Mouse (Mus musculus): ENCODE results near the gene Nrn1l. TPM values are rescaled to one million over a fixed set of nuclear protein-coding genes. Genes with fewer than 3 reads are reported as not detected.

The Nrn1l gene
- polyA plus RNA-seq, 1 experiment = 1.2 TPM

GRCm38 (mm10) chr8:105880754-105881520 lies 12.4 kb upstream of the Nrn1l start, which contains the start of gene Edc4:
Gene Edc4 (plus strand): TSS chr8:105880881.
- peak; percentile 67 for DNase-seq (ENCODE audit: low read depth, low spot score)
- under 1% methylated on average over 45 of the region's 45 CpGs for WGBS

DNA sequence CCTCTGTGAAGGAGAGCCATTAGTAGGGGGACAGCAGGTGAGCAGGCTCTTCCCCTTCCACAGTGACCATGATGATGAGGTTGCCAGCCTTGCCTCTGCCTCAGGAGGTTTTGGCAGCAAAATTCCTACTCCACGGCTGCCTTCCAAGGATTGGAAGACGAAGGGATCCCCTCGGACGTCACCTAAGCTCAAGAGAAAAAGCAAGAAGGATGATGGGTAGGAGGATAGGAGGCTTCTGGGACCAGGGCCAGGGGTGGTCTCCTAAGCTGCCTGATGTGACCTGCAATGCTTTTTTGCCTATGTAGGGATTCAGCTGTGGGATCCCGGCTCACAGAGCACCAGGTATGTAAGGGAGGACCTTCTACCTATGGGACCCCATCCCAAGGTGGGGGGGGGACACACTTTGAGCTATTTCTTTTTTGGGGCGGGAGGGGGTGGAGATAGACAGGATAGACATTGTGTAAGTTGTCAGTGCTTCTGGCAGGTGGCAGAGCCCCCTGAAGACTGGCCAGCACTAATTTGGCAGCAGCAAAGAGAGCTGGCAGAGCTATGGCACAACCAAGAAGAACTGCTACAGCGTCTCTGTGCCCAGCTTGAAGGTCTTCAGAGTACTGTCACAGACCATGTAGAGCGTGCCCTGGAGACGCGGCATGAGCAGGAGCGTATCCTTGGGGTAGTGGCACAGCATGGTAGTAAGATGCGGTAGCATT lies 3.5 kb upstream of the Nrn1l start:
- no peak for DNase-seq (ENCODE audit: low read depth, low spot score)
- WGBS = 97% methylated on average over 12 of the region's 12 CpGs

DNA sequence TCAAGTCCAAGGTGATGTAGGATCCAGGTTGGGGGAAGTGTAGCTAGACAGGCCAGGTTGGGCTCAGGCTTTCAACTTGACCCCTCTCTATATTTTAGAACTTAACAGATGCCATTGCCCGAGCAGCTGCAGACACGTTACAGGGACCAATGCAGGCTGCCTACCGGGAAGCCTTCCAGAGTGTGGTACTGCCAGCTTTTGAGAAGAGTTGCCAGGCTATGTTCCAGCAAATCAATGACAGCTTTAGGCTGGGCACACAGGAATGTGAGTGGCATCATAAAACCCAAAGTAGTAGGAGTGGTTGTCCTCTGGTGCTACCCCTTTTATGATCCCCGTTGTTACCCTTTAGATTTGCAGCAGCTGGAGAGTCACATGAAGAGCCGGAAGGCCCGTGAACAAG lies 2.5 kb upstream of the Nrn1l start:
- WGBS = 69% methylated on average over 6 of the region's 6 CpGs
- no peak for DNase-seq (ENCODE audit: low read depth, low spot score)

GRCm38 (mm10) chr8:105892432-105892831 lies 935 bp upstream of the Nrn1l start:
- DNase-seq (ENCODE audit: low read depth, low spot score) = no peak
- WGBS = 80% methylated on average over 6 of the region's 6 CpGs

DNA sequence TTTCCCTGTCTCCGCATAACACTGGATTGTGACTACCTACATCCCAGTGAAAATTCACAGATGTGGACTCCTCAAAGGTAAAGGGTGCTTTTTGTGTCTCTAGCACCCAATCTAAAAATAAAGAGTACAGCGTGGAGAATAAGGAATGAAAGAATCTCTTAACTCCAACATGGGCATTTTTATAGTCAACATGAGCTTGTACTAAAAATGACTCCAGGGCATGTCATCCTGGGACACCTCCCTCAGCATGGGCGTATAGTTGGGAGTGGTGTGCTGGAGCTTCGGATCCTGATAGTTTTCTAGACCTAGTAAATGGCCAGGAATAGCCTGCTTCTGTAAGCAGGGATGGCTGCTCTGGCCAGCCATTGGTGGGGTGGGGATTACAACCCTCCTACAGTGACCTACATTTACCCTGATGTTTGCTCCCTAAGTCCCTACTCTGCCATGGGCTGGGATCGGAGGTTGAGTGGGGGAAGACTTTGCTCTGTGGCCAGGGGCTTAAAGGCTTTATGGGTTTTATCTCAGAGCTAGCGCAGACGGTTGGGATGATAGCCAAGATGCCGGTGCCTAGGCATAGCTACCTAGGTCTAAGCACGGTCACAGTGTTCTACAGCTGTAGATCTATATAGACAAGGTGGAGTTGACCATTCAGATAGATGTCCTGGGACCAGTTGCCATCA lies 4.6 kb downstream of the Nrn1l start:
- 54% methylated on average over 9 of the region's 9 CpGs for WGBS
- no peak for DNase-seq (ENCODE audit: low read depth, low spot score)

GRCm38 (mm10) chr8:105900180-105900940 lies 7.0 kb downstream of the Nrn1l start, which contains the start of gene Pskh1:
Gene Pskh1 (plus strand): TSS chr8:105900441.
- WGBS = under 1% methylated on average over 68 of the region's 68 CpGs
- DNase-seq (ENCODE audit: low read depth, low spot score) = peak; percentile 57

DNA sequence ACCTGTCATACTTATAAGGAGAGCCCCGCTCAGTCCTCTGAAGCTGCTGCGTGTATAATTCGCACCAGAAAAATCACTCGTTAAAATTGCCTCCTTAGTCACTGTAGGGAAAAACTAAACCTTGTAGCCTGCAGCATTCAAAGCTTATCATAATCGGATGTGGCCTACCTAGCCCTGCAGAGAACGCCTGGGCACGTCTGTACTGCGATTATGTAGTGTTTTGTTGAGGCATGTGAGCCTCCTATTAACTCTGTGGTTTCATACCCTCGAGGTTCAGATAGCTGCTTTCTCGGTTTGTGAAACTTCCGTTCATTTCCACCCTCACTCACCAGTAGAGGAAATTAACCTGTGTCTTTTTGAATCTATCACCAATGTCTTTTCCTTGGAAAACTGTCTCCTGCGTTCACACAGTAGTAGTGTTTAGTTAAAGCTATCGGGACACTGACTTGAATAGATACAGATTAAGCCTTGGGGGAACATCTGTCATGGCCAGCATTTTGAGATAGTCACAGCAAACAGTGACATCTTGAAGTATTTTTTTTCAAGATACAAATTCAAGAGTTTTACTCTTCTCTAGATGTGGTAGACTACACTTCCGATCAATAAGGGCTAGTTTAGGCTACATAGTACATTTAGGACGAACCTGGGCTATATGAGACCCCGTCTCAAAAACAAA lies 7.7 kb downstream of the Nrn1l start:
- 23% methylated on average over 16 of the region's 16 CpGs for WGBS
- no peak for DNase-seq (ENCODE audit: low read depth, low spot score)

- WGBS = 71% methylated on average over 3 of the region's 3 CpGs
- no peak for DNase-seq (ENCODE audit: low read depth, low spot score)
Measured at GRCm38 (mm10) chr8:105919390-105919789, 26.0 kb downstream of the Nrn1l start.

GRCm38 (mm10) chr8:105925123-105925522 lies 31.8 kb downstream of the Nrn1l start:
- 83% methylated on average over 3 of the region's 3 CpGs for WGBS

GRCm38 (mm10) chr8:105930602-105931001 lies 37.2 kb downstream of the Nrn1l start:
- WGBS = 29% methylated on average over 8 of the region's 8 CpGs
- DNase-seq (ENCODE audit: low read depth, low spot score) = no peak

More at GRCm38 (mm10) chr8:105925123-105925522, 31.8 kb downstream of the Nrn1l start:
- DNase-seq (ENCODE audit: low read depth, low spot score) = no peak

DNA sequence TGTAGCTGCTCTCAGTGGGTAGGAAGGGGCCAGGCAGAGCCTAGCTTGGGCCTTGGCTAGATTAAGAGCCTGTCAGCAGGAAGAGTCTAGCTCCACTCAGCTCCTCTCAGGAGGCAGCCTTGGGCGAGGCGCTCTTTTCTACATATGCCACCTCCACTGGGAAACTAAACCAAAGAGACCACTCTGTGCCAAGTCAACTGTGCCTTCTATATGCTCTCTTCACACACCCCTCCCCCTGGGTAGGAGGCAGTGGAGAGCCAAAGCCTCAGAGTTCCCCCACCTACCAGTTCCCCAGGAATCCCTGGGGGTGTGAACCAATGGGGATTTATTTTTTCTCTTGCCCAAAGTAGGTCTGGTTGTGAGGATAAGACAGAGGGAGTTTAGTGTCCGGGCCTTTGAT lies 37.9 kb downstream of the Nrn1l start:
- no peak for DNase-seq (ENCODE audit: low read depth, low spot score)
- WGBS = 97% methylated on average over 3 of the region's 3 CpGs

DNA sequence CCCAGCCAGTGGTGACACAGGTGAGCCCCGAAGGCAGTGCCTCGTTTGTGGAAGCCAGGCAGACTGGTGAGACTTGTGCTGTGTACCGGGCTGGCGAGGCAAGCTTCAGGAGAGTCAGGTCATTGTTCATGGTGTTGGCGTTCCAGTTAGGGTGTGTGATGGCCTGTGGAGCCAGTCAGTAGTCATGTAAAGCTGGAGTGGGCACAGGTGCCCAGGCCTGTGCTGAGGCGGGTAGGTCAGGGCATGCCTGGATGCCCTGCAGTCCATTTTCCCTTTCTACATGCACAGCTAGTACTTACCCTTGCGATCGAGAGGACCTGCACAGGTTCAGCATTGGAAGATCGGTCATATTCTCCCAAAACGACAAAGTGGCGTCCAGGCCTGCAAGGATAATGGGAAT lies 39.2 kb downstream of the Nrn1l start:
- WGBS = 90% methylated on average over 11 of the region's 11 CpGs
- DNase-seq (ENCODE audit: low read depth, low spot score) = no peak

GRCm38 (mm10) chr8:105933762-105934161 lies 40.4 kb downstream of the Nrn1l start, which contains the start of gene Ctrl:
Gene Ctrl (minus strand): TSS chr8:105933862.
- no peak for DNase-seq (ENCODE audit: low read depth, low spot score)
- 89% methylated on average over 2 of the region's 2 CpGs for WGBS

DNA sequence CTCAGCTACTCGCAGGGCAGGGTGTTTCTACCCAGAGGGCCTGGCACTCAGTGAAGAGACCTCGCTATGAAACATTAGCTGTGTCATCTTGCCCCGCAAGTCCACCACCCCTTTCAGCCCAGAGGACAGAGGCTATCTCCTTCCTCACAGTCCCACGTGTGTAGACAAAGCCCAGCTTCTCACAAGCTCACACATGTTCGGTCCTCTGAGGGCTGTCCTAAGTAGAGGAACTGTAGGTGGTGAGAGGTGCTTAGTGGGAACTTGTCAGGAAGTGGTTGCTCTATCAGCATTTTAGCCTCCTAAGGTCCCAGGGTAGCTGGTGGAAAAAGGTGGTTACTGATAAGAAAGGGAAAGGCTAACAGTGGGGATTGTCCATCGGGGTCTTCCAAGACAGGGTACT lies 41.7 kb downstream of the Nrn1l start:
- 81% methylated on average over 6 of the region's 6 CpGs for WGBS
- no peak for DNase-seq (ENCODE audit: low read depth, low spot score)

- DNase-seq (ENCODE audit: low read depth, low spot score) = no peak
- 51% methylated on average over 7 of the region's 7 CpGs for WGBS
Measured at GRCm38 (mm10) chr8:105935863-105936603, 42.7 kb downstream of the Nrn1l start.

- DNase-seq (ENCODE audit: low read depth, low spot score) = peak; percentile 62
- under 1% methylated on average over 30 of the region's 30 CpGs for WGBS
Measured at GRCm38 (mm10) chr8:105936866-105937475, 43.6 kb downstream of the Nrn1l start.

DNA sequence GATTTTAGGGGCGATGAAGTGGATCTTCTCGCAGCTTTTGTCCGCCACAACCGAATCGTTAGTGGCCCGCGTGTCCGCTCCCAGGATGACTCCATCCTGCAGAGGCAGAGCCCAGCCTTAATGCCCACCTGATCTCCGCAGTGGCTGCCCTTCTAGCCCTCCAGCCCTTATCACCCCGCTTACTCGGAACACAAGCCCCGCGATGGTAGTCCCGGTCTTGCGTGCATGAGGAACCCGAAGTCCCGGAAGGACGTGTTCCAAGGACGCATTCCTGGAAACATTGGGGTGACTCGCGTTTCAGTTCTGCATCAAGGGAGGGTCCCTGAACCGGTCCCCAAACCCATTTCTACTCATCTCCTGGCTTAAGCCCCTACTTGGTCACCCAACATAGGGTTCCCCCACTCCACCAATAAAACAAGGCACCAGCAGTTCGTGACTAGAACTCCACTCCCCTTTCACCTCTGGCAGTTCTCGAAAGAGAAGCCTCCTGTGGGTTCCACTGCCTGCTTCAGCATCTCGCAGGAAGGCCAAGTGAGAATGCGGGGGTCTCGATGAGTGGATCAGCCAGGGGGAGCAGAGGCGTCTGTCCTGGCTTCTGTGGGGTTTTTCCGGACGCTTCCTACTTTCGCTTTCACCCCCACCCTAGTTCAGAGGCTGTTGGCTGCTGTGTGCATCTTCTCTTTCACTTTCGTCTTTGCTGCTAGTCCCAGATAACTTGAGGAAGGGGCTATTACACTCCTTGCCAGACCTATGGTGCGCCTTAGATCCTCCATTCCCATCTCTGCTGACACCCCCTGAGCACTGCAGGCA lies 44.3 kb downstream of the Nrn1l start:
- WGBS = under 1% methylated on average over 33 of the region's 33 CpGs

More for the DNA sequence above, 44.3 kb downstream of the Nrn1l start:
- DNase-seq (ENCODE audit: low read depth, low spot score) = peak; percentile 55

Data from large intestine, adult 2 months (tissue).